Mouse (Mus musculus) embryonic facial prominence, embryonic 11.5 days (tissue): Measurements from ENCODE around the gene Ssr1. TPM values are rescaled to one million over a fixed set of nuclear protein-coding genes. Genes with fewer than 3 reads are reported as not detected.

Experiments used
- ATAC-seq: fragments of 200-750 bp; cut with Nextera tagmentation; replicated peaks from 2 replicates; pipeline ENCODE4 v1.8.0; 2017; ENCODE audit warnings: low read depth; ENCODE audit not compliant: insufficient number of reproducible peaks, low FRiP score, low TSS enrichment
- DNase-seq: peaks from one replicate; pipeline ENCODE4 v3.0.0-alpha.2; 2015; ENCODE audit warnings: low spot score
- H3K27ac ChIP-seq: fragments of 300-500 bp; sonication (generic); replicated peaks from 2 replicates; pipeline ENCODE4 v1.5.1; 2014; ENCODE audit warnings: mild to moderate bottlenecking, low read depth, low read length, control low read depth
- H3K27me3 ChIP-seq: fragments of 300-500 bp; sonication (generic); 2 replicates; pipeline ENCODE4 v1.6.1; 2014; ENCODE audit warnings: mild to moderate bottlenecking, low read length, moderate library complexity, mixed read lengths; ENCODE audit not compliant: control insufficient read depth, insufficient read depth
- H3K36me3 ChIP-seq: fragments of 300-500 bp; sonication (generic); replicated peaks from 2 replicates; pipeline ENCODE4 v1.6.1; 2014; ENCODE audit warnings: low read depth, mild to moderate bottlenecking, low read length, moderate library complexity, mixed read lengths; ENCODE audit not compliant: control insufficient read depth, insufficient read depth
- H3K4me1 ChIP-seq: fragments of 300-500 bp; sonication (generic); 2 replicates; pipeline ENCODE4 v1.6.1; 2014; ENCODE audit warnings: low read length, mixed read lengths; ENCODE audit not compliant: control insufficient read depth, insufficient read depth
- H3K4me2 ChIP-seq: fragments of 300-500 bp; sonication (generic); 2 replicates; pipeline ENCODE4 v1.6.1; 2014; ENCODE audit warnings: low read depth, mild to moderate bottlenecking, control low read depth, low read length, moderate library complexity
- H3K4me3 ChIP-seq: fragments of 300-500 bp; sonication (generic); 2 replicates; pipeline ENCODE4 v1.5.1; 2014; ENCODE audit warnings: low read depth, low read length, control low read depth
- H3K9ac ChIP-seq: fragments of 300-500 bp; sonication (generic); replicated peaks from 2 replicates; pipeline ENCODE4 v1.6.1; 2014; ENCODE audit warnings: mild to moderate bottlenecking, control low read depth, low read length
- H3K9me3 ChIP-seq: fragments of 300-500 bp; sonication (generic); replicated peaks from 2 replicates; pipeline ENCODE4 v1.6.1; 2016; ENCODE audit warnings: mild to moderate bottlenecking, low read length, inconsistent platforms, mixed read lengths; ENCODE audit not compliant: control insufficient read depth
- WGBS: fragments of 180-500 bp; shearing (Covaris S2); extraction: QIAGEN DNeasy Blood & Tissue Kit; methylation state at CpG from one replicate; pipeline ENCODE4 v1.1.7; 2014; 5-methylcytosine and 5-hydroxymethylcytosine counted together
- polyA plus RNA-seq: library from polyadenylated mRNA; unstranded; fragments of >200 nt; fragmentation: Nextera tagmentation; extraction: Ambion mirVana; gene quantifications from 2 replicates; pipeline ENCODE4 v1.2.1, GENCODE M21; 2014

Ssr1 gene
- 128 and 137 TPM in 2 replicates for polyA plus RNA-seq

DNA sequence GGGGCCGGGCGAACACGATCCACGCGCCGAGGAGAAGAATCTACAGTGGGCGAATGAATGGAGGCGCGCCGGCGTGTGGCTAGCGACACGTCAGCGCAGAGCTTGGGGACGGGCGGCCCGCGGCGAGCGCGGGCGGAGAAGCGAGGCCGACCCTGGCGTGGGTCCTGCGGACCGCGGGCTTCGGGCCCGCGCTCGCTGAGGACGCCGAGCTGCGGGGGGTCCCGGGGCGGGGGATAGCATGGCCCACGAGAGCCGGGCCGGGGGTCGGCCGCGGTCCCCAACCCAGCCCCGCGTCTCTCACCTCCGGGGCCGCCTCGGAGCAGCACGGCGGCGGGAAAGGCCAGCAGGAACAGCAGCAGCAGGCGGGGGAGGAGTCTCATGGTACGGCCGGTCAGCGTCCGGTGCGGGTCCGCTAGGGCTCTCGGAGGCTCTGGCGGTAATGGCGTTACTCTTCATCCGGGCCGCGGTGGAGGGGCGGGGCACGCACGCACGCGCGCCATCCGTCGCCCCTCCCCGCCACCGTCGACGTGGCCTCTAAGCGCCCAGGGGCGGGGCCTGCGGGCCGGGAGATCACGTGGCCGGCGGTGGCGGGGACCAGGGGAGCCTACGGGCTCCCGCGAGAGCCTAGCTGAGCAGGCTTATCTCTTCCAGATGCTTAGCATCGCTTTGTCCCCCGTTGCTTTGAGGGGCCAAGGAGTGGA, at the start of gene Ssr1:
Gene Ssr1 (minus strand): TSS at position 514 of the 701 bp plus-strand sequence.
- ATAC-seq (peak; percentile 93), DNase-seq (peak; percentile 98)
- Histone ChIP-seq H3K27ac (peak within 1 kb of the TSS; percentile 88), H3K36me3 (peaks cover 6% of the 10 kb centered on the region), H3K27me3 (no peaks in the 10 kb centered on the region), H3K4me1 (no peaks in the 10 kb centered on the region), H3K9me3 (no peaks in the 10 kb centered on the region), H3K4me2 (peak within 1 kb of the TSS; percentile 64), H3K9ac (peak within 1 kb of the TSS; percentile 96), H3K4me3 (peak within 1 kb of the TSS; percentile 96)
- WGBS = under 1% methylated on average over 79 of the region's 89 CpGs

DNA sequence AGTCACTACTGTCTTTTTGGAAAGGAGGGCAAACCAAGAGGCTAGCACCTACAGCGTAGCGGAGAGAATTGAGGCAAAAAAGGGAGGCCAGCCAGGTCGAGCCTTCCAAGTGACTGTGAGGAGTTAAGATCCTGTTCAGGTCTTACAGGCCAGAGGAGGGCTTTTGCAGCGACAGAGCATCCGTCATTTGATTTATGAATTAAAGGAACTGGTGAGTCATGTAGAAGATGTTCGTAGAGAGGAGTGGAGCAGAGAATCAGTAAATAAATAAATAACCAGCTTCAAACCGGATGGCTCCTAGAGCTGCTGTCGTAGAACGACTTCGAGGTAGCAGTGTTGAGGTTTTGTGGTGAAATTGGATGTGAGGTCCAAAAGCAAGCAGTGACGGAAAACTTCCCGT, 43.8 kb upstream of the Ssr1 start:
- Histone ChIP-seq H3K4me1 (no peaks in the 10 kb centered on the region), H3K27ac (no peak overlapping the region), H3K9ac (peak overlapping the region; percentile 74), H3K9me3 (no peaks in the 10 kb centered on the region), H3K36me3 (no peaks in the 10 kb centered on the region), H3K4me3 (peak overlapping the region; percentile 69), H3K4me2 (peak overlapping the region; percentile 76), H3K27me3 (no peaks in the 10 kb centered on the region)
- ATAC-seq (no peak), DNase-seq (no peak)
- 56% methylated on average over 12 of the region's 12 CpGs for WGBS

DNA sequence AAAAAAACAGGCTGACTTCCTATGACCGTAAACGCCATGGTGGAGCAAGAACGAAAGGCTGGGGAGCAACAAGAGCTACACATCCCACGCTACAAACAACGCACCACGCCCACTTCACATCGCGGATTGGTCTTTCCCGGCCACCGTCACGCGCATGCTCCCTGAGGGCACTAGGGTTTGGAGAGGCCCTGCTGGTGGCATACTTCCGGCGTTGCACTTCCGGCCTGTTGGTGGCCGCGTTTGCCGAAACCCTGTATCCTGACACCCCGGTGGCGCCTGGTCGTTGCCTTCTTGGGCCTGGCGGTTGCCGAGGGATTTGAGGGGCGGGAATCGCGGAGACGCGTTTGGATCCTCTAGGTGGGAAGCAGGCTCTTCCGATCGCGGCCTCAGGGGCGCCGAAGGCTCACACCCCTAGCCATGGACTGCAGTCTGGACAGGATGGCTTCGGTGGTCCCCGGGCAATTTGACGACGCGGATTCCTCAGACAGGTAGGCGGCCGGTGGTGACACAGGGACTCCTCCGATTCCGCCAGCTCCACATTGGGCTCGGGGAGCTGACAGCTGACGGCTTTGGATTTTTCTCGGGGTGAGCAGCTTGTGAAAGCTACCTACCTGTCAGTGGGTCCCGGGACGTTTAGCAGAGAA, 43.1 kb upstream of the Ssr1 start, which contains the start of gene Cage1:
Gene Cage1 (minus strand): TSS at position 26 of the 644 bp plus-strand sequence.
- Histone ChIP-seq H3K27me3 (no peaks in the 10 kb centered on the region), H3K27ac (0 out of 2 replicates have a peak within 1 kb of the TSS, but pooled peaks have one; percentile 47), H3K9me3 (no peaks in the 10 kb centered on the region), H3K36me3 (no peaks in the 10 kb centered on the region), H3K4me2 (peak within 1 kb of the TSS; percentile 76), H3K4me3 (peak within 1 kb of the TSS; percentile 69), H3K4me1 (no peaks in the 10 kb centered on the region), H3K9ac (peak within 1 kb of the TSS; percentile 74)
- DNase-seq = peak; percentile 98
- peak; percentile 89 for ATAC-seq
- under 1% methylated on average over 47 of the region's 47 CpGs for WGBS

DNA sequence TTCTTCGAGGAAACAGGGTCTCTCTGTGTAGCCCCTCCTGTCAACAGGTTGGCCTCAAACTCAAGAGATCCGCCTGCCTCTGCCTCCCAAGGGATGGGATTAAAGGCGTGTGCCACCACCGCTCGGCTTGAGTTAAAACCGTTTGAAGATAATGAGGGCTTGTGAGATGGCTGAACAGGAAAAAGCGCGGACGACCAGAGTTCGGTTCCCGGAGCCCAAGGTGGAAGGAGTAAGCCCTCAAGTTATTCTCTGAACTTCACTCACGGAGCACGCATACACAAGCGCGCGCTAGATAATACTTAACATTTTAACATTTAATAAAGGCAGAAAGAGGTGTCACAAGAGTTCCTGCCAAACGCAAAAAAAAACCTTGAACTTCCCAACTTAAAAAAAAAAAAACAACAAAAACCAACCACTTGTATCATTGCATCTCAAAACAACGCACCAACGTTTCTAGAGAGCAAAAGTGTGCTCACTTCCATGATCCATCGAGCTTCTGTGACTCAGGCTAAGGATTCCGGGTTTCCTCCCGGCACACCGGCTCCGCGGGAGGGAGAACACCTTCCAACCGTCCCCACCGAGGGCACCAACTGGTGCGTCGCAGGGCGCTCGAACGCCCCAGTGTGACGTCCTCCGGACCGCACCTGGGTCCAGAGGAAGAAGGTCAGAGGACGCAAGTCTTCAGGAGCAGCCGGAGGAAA, 42.5 kb upstream of the Ssr1 start, which contains the start of gene Riok1:
Gene Riok1 (plus strand): TSS at position 653 of the 701 bp plus-strand sequence.
- Histone ChIP-seq H3K4me2 (peak within 1 kb of the TSS; percentile 76), H3K9ac (peak within 1 kb of the TSS; percentile 74), H3K27ac (0 out of 2 replicates have a peak within 1 kb of the TSS, but pooled peaks have one; percentile 47), H3K4me1 (no peaks in the 10 kb centered on the region), H3K36me3 (no peaks in the 10 kb centered on the region), H3K4me3 (peak within 1 kb of the TSS; percentile 69), H3K9me3 (no peaks in the 10 kb centered on the region), H3K27me3 (no peaks in the 10 kb centered on the region)
- DNase-seq (peak; percentile 11), ATAC-seq (peak; percentile 61)
- 10% methylated on average over 37 of the region's 37 CpGs for WGBS

DNA sequence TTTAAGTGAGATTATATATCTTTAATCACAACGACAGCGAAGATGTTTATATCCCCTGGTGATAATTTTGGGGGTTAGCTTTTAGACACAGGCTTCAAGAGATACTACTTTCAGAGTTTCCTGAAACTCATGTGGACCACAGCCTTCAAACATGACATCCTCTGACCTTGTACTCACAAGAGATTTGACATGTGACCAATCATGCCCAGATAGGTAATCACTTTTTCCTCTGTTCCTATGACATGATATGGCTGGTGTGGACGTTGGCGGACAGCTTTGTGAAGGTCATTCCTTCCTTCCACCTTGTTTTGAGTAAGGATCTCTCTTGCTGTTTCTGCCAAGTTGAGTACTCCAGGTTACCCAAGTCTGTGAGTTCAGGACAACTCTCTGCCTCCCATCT, 34.4 kb upstream of the Ssr1 start:
- DNase-seq (no peak), ATAC-seq (no peak)
- no peak overlapping the region for H3K27ac ChIP-seq
- no peaks in the 10 kb centered on the region for H3K36me3 ChIP-seq
- no peak overlapping the region for H3K9ac ChIP-seq
- no peak overlapping the region for H3K4me2 ChIP-seq
- WGBS = 86% methylated on average over 4 of the region's 4 CpGs
- H3K4me3 ChIP-seq = no peak overlapping the region
- H3K9me3 ChIP-seq = no peaks in the 10 kb centered on the region
- H3K4me1 ChIP-seq = no peaks in the 10 kb centered on the region
- H3K27me3 ChIP-seq = no peaks in the 10 kb centered on the region

DNA sequence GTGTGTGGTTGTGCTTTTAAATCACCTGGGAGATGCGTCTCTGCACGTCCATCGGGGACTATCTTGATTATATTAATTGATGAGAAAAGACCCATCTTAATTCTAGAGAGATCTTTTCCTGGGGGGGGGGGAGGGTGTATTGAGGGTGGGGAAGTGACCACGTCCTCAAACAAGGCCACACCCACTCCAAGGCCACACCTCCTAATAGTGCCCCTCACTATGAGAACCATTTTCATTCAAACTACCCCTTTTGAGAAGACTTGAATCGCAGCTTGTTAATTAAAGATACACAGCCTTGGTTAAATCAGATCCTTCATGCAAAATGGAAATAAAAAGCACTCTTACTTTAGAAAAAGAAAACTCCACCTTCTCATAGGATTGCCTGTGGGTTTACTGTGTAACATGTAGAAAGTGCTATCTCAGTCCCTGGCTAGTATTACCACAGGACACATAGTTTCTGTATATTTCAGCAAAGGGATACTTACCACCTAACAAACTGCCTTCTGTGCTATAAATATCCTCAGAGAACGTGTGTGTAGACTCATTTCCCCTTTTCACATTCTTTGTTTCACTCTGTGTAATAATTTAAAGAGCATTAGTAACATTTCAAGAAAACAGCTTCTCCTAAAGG, 33.7 kb upstream of the Ssr1 start:
- no peak overlapping the region for H3K9ac ChIP-seq
- 64% methylated on average over 6 of the region's 6 CpGs for WGBS
- DNase-seq = no peak
- H3K4me1 ChIP-seq = no peaks in the 10 kb centered on the region
- ATAC-seq = no peak
- no peaks in the 10 kb centered on the region for H3K27me3 ChIP-seq
- H3K4me2 ChIP-seq = no peak overlapping the region
- no peak overlapping the region for H3K27ac ChIP-seq
- no peaks in the 10 kb centered on the region for H3K9me3 ChIP-seq
- H3K36me3 ChIP-seq = no peaks in the 10 kb centered on the region
- no peak overlapping the region for H3K4me3 ChIP-seq

DNA sequence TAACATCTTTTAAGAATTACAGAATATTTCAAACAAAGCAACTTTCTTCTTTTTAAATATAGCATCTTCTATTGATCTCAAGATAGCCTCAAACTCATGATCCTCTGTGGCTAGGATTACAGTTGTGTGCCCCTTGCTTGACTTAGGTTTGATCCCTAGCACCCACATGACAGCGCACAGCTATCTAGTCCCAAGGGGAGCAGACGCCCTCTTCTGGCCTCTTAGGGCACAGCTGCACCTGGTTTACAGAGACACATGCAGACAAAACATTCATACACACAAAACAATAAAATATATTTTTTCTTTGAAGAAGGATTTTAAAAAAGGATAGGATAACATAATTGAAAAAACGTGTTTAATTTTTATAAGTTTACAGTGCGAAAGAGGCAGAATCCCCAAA, 31.9 kb upstream of the Ssr1 start:
- Histone ChIP-seq H3K9me3 (no peaks in the 10 kb centered on the region), H3K4me2 (no peak overlapping the region), H3K27me3 (no peaks in the 10 kb centered on the region), H3K36me3 (no peaks in the 10 kb centered on the region), H3K27ac (no peak overlapping the region), H3K4me1 (no peaks in the 10 kb centered on the region), H3K9ac (no peak overlapping the region), H3K4me3 (no peak overlapping the region)
- WGBS = 42% methylated on average over 4 of the region's 4 CpGs
- no peak for ATAC-seq
- no peak for DNase-seq
